Mouse (Mus musculus) limb, embryonic 14.5 days (tissue): Measurements from ENCODE around the gene Zbed4. TPM values are rescaled to one million over a fixed set of nuclear protein-coding genes. Genes with fewer than 3 reads are reported as not detected.

Experiments used
- ATAC-seq: fragments of 200-750 bp; cut with Nextera tagmentation; 2 replicates; pipeline ENCODE4 v1.8.0; 2017; ENCODE audit warnings: low read depth, moderate number of reproducible peaks, moderate TSS enrichment; ENCODE audit not compliant: low FRiP score
- DNase-seq: peaks from one replicate; pipeline ENCODE4 v3.0.0-alpha.2; 2015; ENCODE audit warnings: low spot score
- H3K27ac ChIP-seq: fragments of 300-500 bp; sonication (generic); replicated peaks from 2 replicates; pipeline ENCODE4 v1.5.1; 2014; ENCODE audit warnings: low read depth, mild to moderate bottlenecking, low read length, moderate library complexity, mixed read lengths
- H3K27me3 ChIP-seq: fragments of 300-500 bp; sonication (generic); 2 replicates; pipeline ENCODE4 v1.6.1; 2014; ENCODE audit warnings: low read length, mixed read lengths; ENCODE audit not compliant: control insufficient read depth, insufficient read depth
- H3K36me3 ChIP-seq: fragments of 300-500 bp; sonication (generic); 2 replicates; pipeline ENCODE4 v1.6.1; 2014; ENCODE audit warnings: mild to moderate bottlenecking, low read length, moderate library complexity, mixed read lengths; ENCODE audit not compliant: control insufficient read depth, insufficient read depth
- H3K4me1 ChIP-seq: fragments of 300-500 bp; sonication (generic); 2 replicates; pipeline ENCODE4 v1.6.1; 2014; ENCODE audit warnings: antibody characterized with exemption, low read length, mixed read lengths; ENCODE audit not compliant: control insufficient read depth, insufficient read depth
- H3K4me2 ChIP-seq: fragments of 300-500 bp; sonication (generic); replicated peaks from 2 replicates; pipeline ENCODE4 v1.6.1; 2014; ENCODE audit warnings: low read depth, mild to moderate bottlenecking, low read length, moderate library complexity; ENCODE audit not compliant: severe bottlenecking
- H3K4me3 ChIP-seq: fragments of 300-500 bp; sonication (generic); replicated peaks from 2 replicates; pipeline ENCODE4 v1.5.1; 2014; ENCODE audit warnings: low read length
- H3K9ac ChIP-seq: fragments of 300-500 bp; sonication (generic); 2 replicates; pipeline ENCODE4 v1.6.1; 2014; ENCODE audit warnings: mild to moderate bottlenecking, low read depth, low read length, moderate library complexity; ENCODE audit not compliant: severe bottlenecking
- H3K9me3 ChIP-seq: fragments of 300-500 bp; sonication (generic); 2 replicates; pipeline ENCODE4 v1.6.1; 2016; ENCODE audit warnings: low read length; ENCODE audit not compliant: control insufficient read depth
- POLR2A ChIP-seq: fragments of 200-500 bp; IDR thresholded peaks from 2 replicates; pipeline ENCODE4 v1.8.0; 2012; ENCODE audit warnings: inconsistent platforms, mild to moderate bottlenecking, moderate library complexity, borderline replicate concordance; ENCODE audit not compliant: insufficient read depth, insufficient read length; ENCODE audit errors: extremely low read depth
- WGBS: fragments of 180-500 bp; shearing (Covaris S2); extraction: QIAGEN DNeasy Blood & Tissue Kit; methylation state at CpG from one replicate; pipeline ENCODE4 v1.1.7; 2014; 5-methylcytosine and 5-hydroxymethylcytosine counted together
- polyA plus RNA-seq, 2 experiments: library from polyadenylated mRNA; depleted of rRNA in 1 of 2; stranded (reverse) in 1 of 2; unstranded in 1 of 2; fragments of >200 nt; fragmentation: Nextera tagmentation in 1 of 2; extraction: Ambion mirVana in 1 of 2; gene quantifications; 2 replicates each; pipeline versions ENCODE4 v1.2.1 to v1.2.3; 2012 to 2014

The Zbed4 gene
- polyA plus RNA-seq, 2 experiments, result 12.4 to 14.9 TPM

DNA sequence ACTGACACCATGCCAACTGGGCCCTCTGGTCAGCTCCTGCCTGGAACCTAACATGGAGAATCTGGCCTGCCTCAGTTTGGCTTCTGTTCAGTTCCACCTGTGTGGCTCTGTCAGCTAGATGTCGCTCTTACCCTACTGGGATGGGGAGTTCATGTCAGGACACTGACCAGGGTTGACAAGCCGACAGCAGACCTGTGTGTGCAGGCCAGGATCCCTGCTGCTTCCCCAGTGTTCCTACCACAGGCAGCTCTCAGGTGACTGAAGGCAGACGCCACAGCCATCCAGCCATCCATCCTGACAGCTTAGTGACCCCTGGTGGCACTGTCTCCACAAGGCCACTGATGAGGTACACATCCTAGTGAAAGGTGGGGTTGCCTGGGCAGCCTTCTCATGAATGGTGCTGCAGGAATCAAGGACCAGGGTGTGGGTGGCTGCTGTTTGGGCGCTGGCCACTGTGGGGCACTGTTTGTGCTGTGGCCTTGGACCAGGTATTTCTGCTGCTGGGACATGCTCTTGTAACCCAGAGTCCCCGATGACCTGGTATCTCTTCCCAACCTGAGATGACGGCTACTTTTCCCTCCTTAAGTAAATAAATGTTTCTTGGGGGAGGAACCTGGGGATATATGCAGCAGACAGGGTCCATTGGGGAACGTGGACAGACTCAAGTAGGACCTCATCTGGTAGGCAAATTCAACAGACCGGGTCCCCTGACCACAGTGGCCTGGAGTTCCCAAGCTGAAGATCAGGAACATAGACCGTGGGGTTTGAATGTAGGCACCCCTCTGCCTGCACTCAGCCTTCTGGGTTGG is 76.7 kb downstream of the Zbed4 start:
- WGBS, result 23% methylated on average over 9 of the region's 9 CpGs
- no peaks in the 10 kb centered on the region for H3K27me3 ChIP-seq

DNA sequence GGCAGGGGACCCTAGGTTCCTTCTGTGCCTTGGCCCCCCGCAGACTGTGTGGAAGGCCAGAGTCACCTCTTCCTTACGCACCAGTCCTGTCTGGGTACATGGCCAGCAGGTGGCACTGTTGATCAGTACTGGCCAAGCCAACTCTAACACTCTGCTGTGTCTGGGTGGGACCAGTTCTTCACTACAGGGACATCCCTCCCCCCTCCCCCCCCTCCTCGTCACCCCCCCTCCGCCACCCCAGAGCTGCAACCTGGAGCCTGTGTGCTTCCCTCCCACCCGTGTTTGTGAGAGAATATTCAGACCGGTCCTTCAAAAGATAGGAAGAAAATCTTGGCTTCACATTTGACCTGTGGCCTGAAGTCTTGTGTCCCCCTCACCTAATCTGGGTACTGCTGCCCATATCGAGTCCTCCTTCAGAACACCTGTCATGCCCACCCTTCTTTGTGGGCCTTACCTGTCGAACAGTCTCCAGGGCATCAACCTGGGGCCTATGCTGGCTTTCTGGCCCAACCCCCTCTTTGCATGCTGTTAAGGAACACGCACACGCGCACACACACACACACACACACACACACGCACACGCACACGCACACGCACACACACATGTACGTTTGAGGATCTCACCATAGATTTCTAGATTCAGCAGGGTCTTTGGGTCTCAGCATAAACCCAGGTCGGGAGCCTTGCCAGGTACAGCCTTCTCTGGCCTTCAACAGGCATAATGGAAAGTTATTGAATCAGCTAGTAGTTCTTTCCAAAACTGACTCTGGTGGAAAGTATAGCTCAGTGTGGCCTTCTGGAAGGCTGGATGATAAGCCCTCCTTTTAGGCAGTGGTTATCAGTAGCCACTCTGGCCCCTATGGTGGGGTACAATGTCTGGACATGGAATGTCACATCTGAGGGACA is 77.6 kb downstream of the Zbed4 start:
- Histone ChIP-seq H3K36me3 (peaks cover 31% of the 10 kb centered on the region), H3K4me1 (peaks cover 3% of the 10 kb centered on the region; the same call in 1 of the 2 replicates), H3K9ac (no peak overlapping the region), H3K4me2 (no peak overlapping the region), H3K9me3 (no peaks in the 10 kb centered on the region), H3K27me3 (no peaks in the 10 kb centered on the region), H3K27ac (no peak overlapping the region), H3K4me3 (no peak overlapping the region)
- ATAC-seq (peak; percentile 90), DNase-seq (peak; percentile 90)
- no peak for TF ChIP-seq POLR2A
- 60% methylated on average over 16 of the region's 17 CpGs for WGBS

More for the DNA sequence above, 76.7 kb downstream of the Zbed4 start:
- peak; percentile 52 for DNase-seq
- no peak overlapping the region for H3K4me3 ChIP-seq
- H3K4me1 ChIP-seq, result peaks cover 3% of the 10 kb centered on the region; the same call in 1 of the 2 replicates
- H3K36me3 ChIP-seq, result peaks cover 39% of the 10 kb centered on the region
- no peaks in the 10 kb centered on the region for H3K9me3 ChIP-seq
- H3K4me2 ChIP-seq, result no peak overlapping the region
- H3K27ac ChIP-seq, result no peak overlapping the region
- no peak overlapping the region for H3K9ac ChIP-seq
- no peak for TF ChIP-seq POLR2A
- ATAC-seq, result peak; percentile 31; the same call in 1 of the 2 replicates

DNA sequence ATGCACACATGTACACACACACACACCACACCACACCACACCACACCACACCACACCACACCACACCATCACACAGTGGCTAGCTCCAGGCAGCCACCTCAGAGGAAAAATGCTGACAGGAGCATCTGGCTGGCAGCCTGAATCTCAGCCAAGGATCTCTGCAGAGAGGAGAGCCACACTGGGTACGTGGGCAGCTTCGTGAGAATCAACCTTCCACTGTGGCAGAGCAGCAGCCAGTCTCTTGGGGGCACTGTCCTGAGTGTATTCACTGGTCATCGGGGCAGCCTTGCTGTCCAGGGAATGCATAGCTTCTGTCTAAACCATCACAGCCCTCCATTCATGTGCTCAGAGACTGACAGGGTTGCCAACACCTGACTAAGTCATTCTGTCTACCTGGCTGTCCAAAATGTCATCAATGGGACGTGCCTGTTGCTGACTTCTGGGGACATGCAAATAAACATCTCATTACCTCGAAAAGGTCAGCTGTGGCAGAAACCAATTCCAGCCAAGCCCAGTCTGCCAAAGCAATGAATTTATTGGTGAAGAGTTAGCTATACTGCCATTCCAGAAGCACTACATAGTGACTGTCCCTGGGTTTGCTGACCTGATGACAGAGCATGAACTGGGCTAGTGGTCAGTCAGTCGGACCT is 78.5 kb downstream of the Zbed4 start:
- ATAC-seq (no peak), DNase-seq (no peak)
- no peak overlapping the region for H3K4me3 ChIP-seq
- H3K4me2 ChIP-seq, result no peak overlapping the region
- no peaks in the 10 kb centered on the region for H3K9me3 ChIP-seq
- no peak overlapping the region for H3K9ac ChIP-seq
- H3K27me3 ChIP-seq, result no peaks in the 10 kb centered on the region
- peaks cover 22% of the 10 kb centered on the region for H3K36me3 ChIP-seq
- H3K27ac ChIP-seq, result no peak overlapping the region
- 67% methylated on average over 6 of the region's 6 CpGs for WGBS
- H3K4me1 ChIP-seq, result peaks cover 3% of the 10 kb centered on the region; the same call in 1 of the 2 replicates
- no peak for TF ChIP-seq POLR2A

DNA sequence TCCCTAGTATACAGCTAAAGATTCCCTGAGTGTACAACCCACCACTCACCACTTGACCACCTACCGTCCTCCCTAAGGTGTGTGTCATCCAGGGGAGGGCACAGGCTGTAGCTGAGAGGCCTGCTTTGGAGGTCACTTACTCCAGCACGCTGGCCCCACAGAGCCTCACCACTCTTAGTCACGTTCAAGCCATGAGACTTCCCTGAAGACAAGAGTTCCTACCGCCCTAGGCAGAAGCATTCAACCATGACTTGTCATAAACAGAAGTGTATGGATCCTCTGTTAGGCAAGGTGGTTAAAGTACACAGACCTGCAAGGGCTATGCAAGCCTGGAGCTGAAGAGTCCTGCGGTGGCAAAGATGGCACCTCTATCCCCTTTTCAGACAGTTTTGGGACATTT is 79.2 kb downstream of the Zbed4 start:
- Histone ChIP-seq H3K9me3 (no peaks in the 10 kb centered on the region), H3K4me3 (no peak overlapping the region), H3K9ac (no peak overlapping the region), H3K4me2 (no peak overlapping the region), H3K36me3 (peaks cover 14% of the 10 kb centered on the region), H3K27ac (no peak overlapping the region), H3K27me3 (no peaks in the 10 kb centered on the region), H3K4me1 (peaks cover 3% of the 10 kb centered on the region; the same call in 1 of the 2 replicates)
- no peak for ATAC-seq
- no peak for DNase-seq
- WGBS, result 79% methylated on average over 5 of the region's 5 CpGs
- no peak for TF ChIP-seq POLR2A

DNA sequence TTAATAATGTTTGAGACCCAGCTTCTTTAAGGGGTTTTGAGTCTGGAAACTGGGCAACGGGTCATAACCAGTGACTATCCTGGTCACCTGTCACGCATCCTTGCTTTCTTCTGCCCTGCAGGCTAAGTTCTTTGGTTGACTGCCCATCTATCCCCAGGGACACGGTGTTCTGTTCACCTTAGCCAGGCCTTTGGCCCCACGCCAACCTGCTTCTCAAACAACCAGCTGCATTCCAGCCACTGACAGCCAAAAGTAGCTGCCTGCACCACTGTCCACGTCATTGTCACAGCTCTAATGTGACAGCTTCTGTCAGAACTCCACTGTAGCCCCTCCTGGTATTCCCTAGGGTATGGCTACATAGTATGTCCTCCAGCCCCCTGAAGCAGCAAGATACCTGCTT is 80.0 kb downstream of the Zbed4 start:
- Histone ChIP-seq H3K27ac (no peak overlapping the region), H3K36me3 (peaks cover 7% of the 10 kb centered on the region; the same call in 1 of the 2 replicates), H3K4me3 (no peak overlapping the region), H3K4me1 (peaks cover 3% of the 10 kb centered on the region; the same call in 1 of the 2 replicates), H3K27me3 (no peaks in the 10 kb centered on the region), H3K9me3 (no peaks in the 10 kb centered on the region), H3K9ac (no peak overlapping the region), H3K4me2 (no peak overlapping the region)
- 64% methylated on average over 5 of the region's 5 CpGs for WGBS
- ATAC-seq (no peak), DNase-seq (no peak)
- TF ChIP-seq POLR2A, result no peak
